Mouse (Mus musculus) neutrophil, adult 59 days (primary cell): ENCODE results near the gene Spag5. TPM values are rescaled to one million over a fixed set of nuclear protein-coding genes. Genes with fewer than 3 reads are reported as not detected.

Source experiments
- total RNA-seq, 2 experiments: library from RNA; stranded (reverse); gene quantifications; 1 replicate in 1 of 2; 2 replicates in 1 of 2; pipeline ENCODE4 v1.2.4; 2023

The Spag5 gene
- total RNA-seq: 10 to 100 TPM; 54.9 to 66.0 TPM

GRCm38 (mm10) chr11:78301357-78302084 is at the start of gene Spag5:
TSS of gene Spag5 (plus strand) at chr11:78301529.

GRCm38 (mm10) chr11:78261380-78262352 is 39.7 kb upstream of the Spag5 start, which contains the start of gene 2610507B11Rik:
TSS of gene 2610507B11Rik (plus strand) at chr11:78261752.

GRCm38 (mm10) chr11:78290654-78291053 is 10.7 kb upstream of the Spag5 start, which contains the start of gene BC030499:
TSS of gene BC030499 (plus strand) at chr11:78290841.

DNA sequence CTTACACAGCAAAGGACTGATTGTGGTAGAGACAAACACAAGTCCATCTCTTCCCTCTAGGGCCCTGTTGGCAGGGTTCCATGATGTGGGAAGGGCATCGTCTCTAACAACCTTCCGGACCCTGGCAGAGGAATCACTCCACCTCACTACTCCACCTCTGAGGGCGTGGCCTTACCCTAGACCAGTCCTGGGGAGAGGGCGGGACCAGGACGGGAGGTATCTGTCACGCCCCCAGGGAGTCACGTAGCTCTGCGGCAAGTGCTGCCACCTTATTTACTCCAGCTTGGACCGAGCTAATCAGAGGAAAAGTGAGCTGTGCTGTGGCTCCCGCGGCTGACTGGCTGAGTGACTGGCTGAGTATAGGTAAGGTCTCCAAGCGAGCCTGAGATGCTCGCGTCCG is 21.5 kb downstream of the Spag5 start, which contains the start of gene Aldoc:
TSS of gene Aldoc (plus strand) at position 109 of the 400 bp plus-strand sequence.

GRCm38 (mm10) chr11:78327634-78328511 is 26.5 kb downstream of the Spag5 start, which contains the start of gene Pigs:
TSS of gene Pigs (plus strand) at chr11:78328415.

GRCm38 (mm10) chr11:78343381-78344327 is 42.3 kb downstream of the Spag5 start, which contains the start of gene Unc119:
TSS of gene Unc119 (plus strand) at chr11:78343482.

Other genes with a start within 250 kb of the Spag5 start
- 10 to 100 TPM; 15.0 to 15.1 TPM for gene Eral1, start 221.1 kb upstream of the Spag5 start, total RNA-seq
- 10 to 100 TPM; 44.3 to 50.4 TPM for gene Fam222b, start 206.9 kb upstream of the Spag5 start, total RNA-seq
- 1 to 10 TPM; 2.7 to 6.1 TPM for gene Traf4, start 135.9 kb upstream of the Spag5 start, total RNA-seq
- 1 to 10 TPM; 3.0 to 5.9 TPM for gene Nek8, start 124.9 kb upstream of the Spag5 start, total RNA-seq
- gene Tlcd1, start 124.8 kb upstream of the Spag5 start, total RNA-seq: 1 to 10 TPM; 5.3 to 8.4 TPM
- 1,000 to 10,000 TPM in 1 of 2 experiments, 100 to 1,000 TPM in 1; 959 to 1,073 TPM for gene Rpl23a, start 117.9 kb upstream of the Spag5 start, total RNA-seq
- gene Rab34, start 113.1 kb upstream of the Spag5 start, total RNA-seq: 1 to 10 TPM in 1 of 2 experiments, under 1 TPM in 1; 1.00 to 1.3 TPM
- 1 to 10 TPM; 1.6 to 1.7 TPM for gene Proca1, start 108.1 kb upstream of the Spag5 start, total RNA-seq
- gene Sdf2, start 55.8 kb upstream of the Spag5 start, total RNA-seq: 10 to 100 TPM; 40.4 to 41.5 TPM
- 10 to 100 TPM; 42.0 to 45.1 TPM for gene Supt6, start 55.5 kb upstream of the Spag5 start, total RNA-seq
- gene 2610507B11Rik, start 39.8 kb upstream of the Spag5 start, total RNA-seq: 10 to 100 TPM; 58.8 to 60.0 TPM
- under 1 TPM; 0.22 to 0.49 TPM for gene BC030499, start 10.7 kb upstream of the Spag5 start, total RNA-seq
- gene Aldoc, start 21.4 kb downstream of the Spag5 start, total RNA-seq: 1 to 10 TPM; 1.9 to 3.7 TPM
- gene Pigs, start 26.9 kb downstream of the Spag5 start, total RNA-seq: 10 to 100 TPM; 33.9 to 37.9 TPM
- 100 to 1,000 TPM; 114 to 116 TPM for gene Unc119, start 42.0 kb downstream of the Spag5 start, total RNA-seq
- gene Foxn1, start 85.0 kb downstream of the Spag5 start, total RNA-seq: not detected
- gene Slc13a2, start 120.7 kb downstream of the Spag5 start, total RNA-seq: not detected
- 1 to 10 TPM in 1 of 2 experiments, under 1 TPM in 1; 0.93 to 2.0 TPM for gene Slc46a1, start 164.2 kb downstream of the Spag5 start, total RNA-seq
- under 1 TPM; 0.18 to 0.24 TPM for gene Sarm1, start 196.2 kb downstream of the Spag5 start, total RNA-seq
- not detected for gene Vtn, start 197.6 kb downstream of the Spag5 start, total RNA-seq
- gene Sebox, start 201.9 kb downstream of the Spag5 start, total RNA-seq: not detected
- gene Tmem199, start 210.6 kb downstream of the Spag5 start, total RNA-seq: 10 to 100 TPM in 1 of 2 experiments, 1 to 10 TPM in 1; 9.9 to 11.0 TPM
- gene Poldip2, start 210.7 kb downstream of the Spag5 start, total RNA-seq: 10 to 100 TPM; 20.9 to 21.2 TPM
- gene Tnfaip1, start 234.8 kb downstream of the Spag5 start, total RNA-seq: 1 to 10 TPM; 7.3 to 9.1 TPM
- gene Ift20, start 234.8 kb downstream of the Spag5 start, total RNA-seq: 10 to 100 TPM; 28.5 to 31.8 TPM
- 10 to 100 TPM in 1 of 2 experiments, 1 to 10 TPM in 1; 9.9 to 12.7 TPM for gene Tmem97, start 249.2 kb downstream of the Spag5 start, total RNA-seq